Mouse (Mus musculus) myocyte (in vitro differentiated cells): ENCODE measurements at regions not wholly inside any gene's neighbourhood (a gene's known extent, or its start where the extent isn't known, plus 50 kb on each side); places are given as distances from the start of the nearest gene placed in this dataset.

Experiments
- MAX ChIP-seq: IDR thresholded peaks from one replicate; pipeline ENCODE4 v1.6.1; 2011; ENCODE audit warnings: low read depth, mild to moderate bottlenecking, control low read depth
- MYOG ChIP-seq, 3 experiments: IDR thresholded peaks; one replicate each; pipeline ENCODE4 v1.6.1; 2011; ENCODE audit warnings: control low read depth in 2 of 3, low read depth in 2 of 3, mild to moderate bottlenecking in 2 of 3; ENCODE audit not compliant: insufficient read length in 2 of 3, control insufficient read depth in 1 of 3, insufficient read depth in 1 of 3
- POLR2A ChIP-seq: IDR thresholded peaks from one replicate; pipeline ENCODE4 v1.6.1; 2011; ENCODE audit warnings: low read depth, mild to moderate bottlenecking, control low read depth, moderate library complexity; ENCODE audit not compliant: insufficient read length

DNA sequence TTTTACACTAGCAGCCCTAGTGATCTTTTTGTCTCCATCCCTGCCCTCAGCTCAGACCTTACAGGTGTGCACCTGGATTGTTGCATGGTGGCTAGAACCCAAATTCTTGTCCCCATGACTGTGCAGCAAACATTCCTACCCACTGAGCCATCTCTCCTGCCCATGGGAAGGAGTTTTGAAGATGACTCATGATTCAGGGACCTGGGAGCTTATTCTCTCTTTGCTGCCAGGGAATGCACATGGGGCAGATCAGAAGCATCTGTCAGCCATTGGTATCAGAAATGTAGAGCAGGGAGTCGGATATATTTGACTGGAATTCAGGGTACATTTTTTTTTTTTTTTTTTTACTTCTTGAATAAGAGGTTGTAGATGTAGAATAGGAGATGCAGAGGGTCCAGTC lies 154.0 kb downstream of the 4930564D02Rik start:
- no peak for TF ChIP-seq MAX
- TF ChIP-seq POLR2A: no peak
- TF ChIP-seq MYOG (IDR thresholded peaks at IDR 0.05; ENCODE audit: control insufficient read depth in 1 of 3, insufficient read depth in 1 of 3, insufficient read length in 2 of 3, low read depth in 2 of 3): no peak
